Mouse (Mus musculus): Measurements from ENCODE around the gene Pla1a. TPM values are rescaled to one million over a fixed set of nuclear protein-coding genes. Genes with fewer than 3 reads are reported as not detected.

Pla1a gene
- polyA plus RNA-seq, 1 experiment from 2014 or later, result 0.11 TPM

GRCm38 (mm10) chr16:38385184-38385634, 47.7 kb downstream of the Pla1a start:
- no peaks in the 10 kb centered on the region for H3K36me3 ChIP-seq (ENCODE audit: control insufficient read depth, insufficient read depth, low read length)
- H3K9ac ChIP-seq (ENCODE audit: low read length), result no peak overlapping the region
- no peaks in the 10 kb centered on the region for H3K9me3 ChIP-seq (ENCODE audit: control insufficient read depth, low read length)
- no peaks in the 10 kb centered on the region for H3K4me1 ChIP-seq (replicated peaks; ENCODE audit: control insufficient read depth, insufficient read depth)
- DNase-seq (ENCODE audit: low spot score) (no peak), ATAC-seq (ENCODE audit: low FRiP score, low TSS enrichment) (no peak)
- H3K27me3 ChIP-seq (ENCODE audit: control insufficient read depth, insufficient read depth, low read length), result no peaks in the 10 kb centered on the region
- TF ChIP-seq EP300 (optimal IDR thresholded peaks at IDR 0.05) (no peak), CTCF (IDR thresholded peaks at IDR 0.05; ENCODE audit: low read depth) (no peak)
- WGBS, result 76% methylated on average over 6 of the region's 6 CpGs
- no peak overlapping the region for H3K27ac ChIP-seq (replicated peaks)
- H3K4me2 ChIP-seq (replicated peaks; ENCODE audit: low read depth), result no peak overlapping the region
- H3K4me3 ChIP-seq (ENCODE audit: low read depth, low read length), result no peak overlapping the region

GRCm38 (mm10) chr16:38383683-38384082, 49.3 kb downstream of the Pla1a start:
- Histone ChIP-seq H3K4me1 (replicated peaks; ENCODE audit: control insufficient read depth, insufficient read depth) (no peaks in the 10 kb centered on the region), H3K4me3 (ENCODE audit: low read depth, low read length) (no peak overlapping the region), H3K36me3 (ENCODE audit: control insufficient read depth, insufficient read depth, low read length) (no peaks in the 10 kb centered on the region), H3K9me3 (ENCODE audit: control insufficient read depth, low read length) (no peaks in the 10 kb centered on the region), H3K9ac (ENCODE audit: low read length) (no peak overlapping the region), H3K27ac (replicated peaks) (no peak overlapping the region), H3K4me2 (replicated peaks; ENCODE audit: low read depth) (no peak overlapping the region), H3K27me3 (ENCODE audit: control insufficient read depth, insufficient read depth, low read length) (no peaks in the 10 kb centered on the region)
- TF ChIP-seq CTCF (IDR thresholded peaks at IDR 0.05; ENCODE audit: low read depth) (no peak), EP300 (optimal IDR thresholded peaks at IDR 0.05) (no peak)
- no peak for DNase-seq (ENCODE audit: low spot score)
- no peak for ATAC-seq (ENCODE audit: low FRiP score, low TSS enrichment)
- WGBS, result 86% methylated on average over 2 of the region's 2 CpGs

- ATAC-seq (ENCODE audit: low FRiP score, low TSS enrichment), result no peak
- Histone ChIP-seq H3K27me3 (ENCODE audit: control insufficient read depth, insufficient read depth, low read length) (no peaks in the 10 kb centered on the region), H3K9ac (ENCODE audit: low read length) (no peak overlapping the region), H3K36me3 (ENCODE audit: control insufficient read depth, insufficient read depth, low read length) (no peaks in the 10 kb centered on the region), H3K4me2 (replicated peaks; ENCODE audit: low read depth) (no peak overlapping the region), H3K27ac (replicated peaks) (no peak overlapping the region), H3K4me3 (ENCODE audit: low read depth, low read length) (no peak overlapping the region), H3K4me1 (replicated peaks; ENCODE audit: control insufficient read depth, insufficient read depth) (no peaks in the 10 kb centered on the region), H3K9me3 (ENCODE audit: control insufficient read depth, low read length) (no peaks in the 10 kb centered on the region)
- DNase-seq (ENCODE audit: low spot score), result no peak
- TF ChIP-seq CTCF (IDR thresholded peaks at IDR 0.05; ENCODE audit: low read depth), result no peak
- no peak for TF ChIP-seq EP300 (optimal IDR thresholded peaks at IDR 0.05)
- WGBS, result 92% methylated on average over 3 of the region's 3 CpGs
Measured at GRCm38 (mm10) chr16:38379926-38380325, 53.0 kb downstream of the Pla1a start.

GRCm38 (mm10) chr16:38379493-38379892, 53.5 kb downstream of the Pla1a start:
- Histone ChIP-seq H3K27ac (replicated peaks) (no peak overlapping the region), H3K9ac (ENCODE audit: low read length) (no peak overlapping the region)

GRCm38 (mm10) chr16:38379088-38379487, 53.9 kb downstream of the Pla1a start:
- Histone ChIP-seq H3K4me3 (ENCODE audit: low read depth, low read length) (no peak overlapping the region), H3K4me2 (replicated peaks; ENCODE audit: low read depth) (no peak overlapping the region), H3K27me3 (ENCODE audit: control insufficient read depth, insufficient read depth, low read length) (no peaks in the 10 kb centered on the region), H3K36me3 (ENCODE audit: control insufficient read depth, insufficient read depth, low read length) (no peaks in the 10 kb centered on the region), H3K27ac (replicated peaks) (no peak overlapping the region), H3K4me1 (replicated peaks; ENCODE audit: control insufficient read depth, insufficient read depth) (no peaks in the 10 kb centered on the region), H3K9ac (ENCODE audit: low read length) (no peak overlapping the region), H3K9me3 (ENCODE audit: control insufficient read depth, low read length) (no peaks in the 10 kb centered on the region)
- WGBS, result 26% methylated on average over 6 of the region's 6 CpGs
- DNase-seq (ENCODE audit: low spot score) (no peak), ATAC-seq (ENCODE audit: low FRiP score, low TSS enrichment) (no peak)
- no peak for TF ChIP-seq CTCF (IDR thresholded peaks at IDR 0.05; ENCODE audit: low read depth)
- no peak for TF ChIP-seq EP300 (optimal IDR thresholded peaks at IDR 0.05)

More at GRCm38 (mm10) chr16:38379493-38379892, 53.5 kb downstream of the Pla1a start:
- 41% methylated on average over 3 of the region's 3 CpGs for whole genome bisulfite sequencing
- ATAC-seq (ENCODE audit: low FRiP score, low TSS enrichment) (no peak), DNase-seq (ENCODE audit: low spot score) (no peak)
- Histone ChIP-seq H3K4me3 (ENCODE audit: low read depth, low read length) (no peak overlapping the region), H3K27me3 (ENCODE audit: control insufficient read depth, insufficient read depth, low read length) (no peaks in the 10 kb centered on the region), H3K9me3 (ENCODE audit: control insufficient read depth, low read length) (no peaks in the 10 kb centered on the region), H3K4me1 (replicated peaks; ENCODE audit: control insufficient read depth, insufficient read depth) (no peaks in the 10 kb centered on the region), H3K4me2 (replicated peaks; ENCODE audit: low read depth) (no peak overlapping the region), H3K36me3 (ENCODE audit: control insufficient read depth, insufficient read depth, low read length) (no peaks in the 10 kb centered on the region)
- no peak for TF ChIP-seq CTCF (IDR thresholded peaks at IDR 0.05; ENCODE audit: low read depth)
- TF ChIP-seq EP300 (optimal IDR thresholded peaks at IDR 0.05), result no peak

- Histone ChIP-seq H3K36me3 (ENCODE audit: control insufficient read depth, insufficient read depth, low read length) (no peaks in the 10 kb centered on the region), H3K9ac (ENCODE audit: low read length) (no peak overlapping the region), H3K27ac (replicated peaks) (no peak overlapping the region), H3K9me3 (ENCODE audit: control insufficient read depth, low read length) (no peaks in the 10 kb centered on the region), H3K4me1 (replicated peaks; ENCODE audit: control insufficient read depth, insufficient read depth) (no peaks in the 10 kb centered on the region), H3K4me2 (replicated peaks; ENCODE audit: low read depth) (no peak overlapping the region), H3K4me3 (ENCODE audit: low read depth, low read length) (no peak overlapping the region), H3K27me3 (ENCODE audit: control insufficient read depth, insufficient read depth, low read length) (no peaks in the 10 kb centered on the region)
- ATAC-seq (ENCODE audit: low FRiP score, low TSS enrichment), result no peak
- 80% methylated on average over 6 of the region's 6 CpGs for WGBS
- DNase-seq (ENCODE audit: low spot score), result no peak
- no peak for TF ChIP-seq EP300 (optimal IDR thresholded peaks at IDR 0.05)
- TF ChIP-seq CTCF (IDR thresholded peaks at IDR 0.05; ENCODE audit: low read depth), result no peak
Measured at GRCm38 (mm10) chr16:38378591-38378990, 54.4 kb downstream of the Pla1a start.
